Mouse (Mus musculus): Measurements from ENCODE around the gene Efhc1. TPM values are rescaled to one million over a fixed set of nuclear protein-coding genes. Genes with fewer than 3 reads are reported as not detected.
A peak's percentile ranks its signal among the peaks of the same experiment; 100 is the strongest.
"Not testable (repeated sequence)": the region's sequence is repeated elsewhere in the genome, so short reads cannot be mapped to it uniquely, and the experiment has no call there.

Efhc1 gene
- polyA plus RNA-seq (2012; rRNA removed), result 0.25 and 0.32 TPM in 2 replicates

GRCm38 (mm10) chr1:20951300-20951763 is at the start of gene Efhc1:
TSS of gene Efhc1 (plus strand) at chr1:20951626.
- WGBS, result 5% methylated on average over 20 of the region's 23 CpGs
- DNase-seq (ENCODE audit: low read depth, low spot score), result peak; percentile 36

- 89% methylated on average over 8 of the region's 8 CpGs for WGBS
- DNase-seq (ENCODE audit: low read depth, low spot score), result no peak
Measured at GRCm38 (mm10) chr1:20905501-20906127, 45.8 kb upstream of the Efhc1 start.

GRCm38 (mm10) chr1:20906128-20906515 is 45.3 kb upstream of the Efhc1 start:
- 90% methylated on average over 9 of the region's 9 CpGs for WGBS
- no peak for DNase-seq (ENCODE audit: low read depth, low spot score)

GRCm38 (mm10) chr1:20908541-20908940 is 42.9 kb upstream of the Efhc1 start:
- DNase-seq (ENCODE audit: low read depth, low spot score), result no peak
- WGBS, result 74% methylated on average over 4 of the region's 4 CpGs

- WGBS, result 32% methylated on average over 2 of the region's 2 CpGs
- no peak for DNase-seq (ENCODE audit: low read depth, low spot score)
Measured at GRCm38 (mm10) chr1:20912115-20912514, 39.3 kb upstream of the Efhc1 start.

GRCm38 (mm10) chr1:20912527-20913171 is 38.8 kb upstream of the Efhc1 start:
- 41% methylated on average over 13 of the region's 13 CpGs for WGBS
- DNase-seq (ENCODE audit: low read depth, low spot score), result no peak

- 98% methylated on average over 3 of the region's 3 CpGs for WGBS
- no peak for DNase-seq (ENCODE audit: low read depth, low spot score)
Measured at GRCm38 (mm10) chr1:20914769-20915168, 36.7 kb upstream of the Efhc1 start.

GRCm38 (mm10) chr1:20915608-20916007 is 35.8 kb upstream of the Efhc1 start:
- 89% methylated on average over 5 of the region's 5 CpGs for WGBS
- DNase-seq (ENCODE audit: low read depth, low spot score), result no peak

GRCm38 (mm10) chr1:20917496-20918050 is 33.9 kb upstream of the Efhc1 start:
- DNase-seq (ENCODE audit: low read depth, low spot score), result no peak
- whole genome bisulfite sequencing, result 58% methylated on average over 6 of the region's 6 CpGs

GRCm38 (mm10) chr1:20919728-20920127 is 31.7 kb upstream of the Efhc1 start:
- DNase-seq (ENCODE audit: low read depth, low spot score), result no peak
- 97% methylated on average over 2 of the region's 2 CpGs for WGBS

GRCm38 (mm10) chr1:20921081-20921528 is 30.3 kb upstream of the Efhc1 start:
- DNase-seq (ENCODE audit: low read depth, low spot score), result no peak
- 77% methylated on average over 10 of the region's 10 CpGs for WGBS

GRCm38 (mm10) chr1:20922612-20923399 is 28.6 kb upstream of the Efhc1 start:
- 49% methylated on average over 11 of the region's 11 CpGs for WGBS
- no peak for DNase-seq (ENCODE audit: low read depth, low spot score)

- not testable (repeated sequence) for DNase-seq (ENCODE audit: low read depth, low spot score)
- 74% methylated on average over 7 of the region's 7 CpGs for WGBS
Measured at GRCm38 (mm10) chr1:20925324-20925723, 26.1 kb upstream of the Efhc1 start.

GRCm38 (mm10) chr1:20925926-20926325 is 25.5 kb upstream of the Efhc1 start:
- WGBS, result 82% methylated on average over 4 of the region's 4 CpGs
- DNase-seq (ENCODE audit: low read depth, low spot score), result no peak

GRCm38 (mm10) chr1:20926376-20926775 is 25.1 kb upstream of the Efhc1 start:
- 77% methylated on average over 4 of the region's 4 CpGs for WGBS
- no peak for DNase-seq (ENCODE audit: low read depth, low spot score)

GRCm38 (mm10) chr1:20928487-20928886 is 22.9 kb upstream of the Efhc1 start:
- 63% methylated on average over 4 of the region's 4 CpGs for WGBS
- DNase-seq (ENCODE audit: low read depth, low spot score), result no peak

GRCm38 (mm10) chr1:20933457-20933856 is 18.0 kb upstream of the Efhc1 start:
- DNase-seq (ENCODE audit: low read depth, low spot score), result no peak

GRCm38 (mm10) chr1:20935106-20935505 is 16.3 kb upstream of the Efhc1 start:
- DNase-seq (ENCODE audit: low read depth, low spot score), result no peak
- 63% methylated on average over 22 of the region's 22 CpGs for WGBS

More at GRCm38 (mm10) chr1:20933457-20933856, 18.0 kb upstream of the Efhc1 start:
- 27% methylated on average over 7 of the region's 7 CpGs for WGBS

- DNase-seq (ENCODE audit: low read depth, low spot score), result peak; percentile 36
Measured at GRCm38 (mm10) chr1:20939046-20939445, 12.4 kb upstream of the Efhc1 start.

GRCm38 (mm10) chr1:20940151-20940550 is 11.3 kb upstream of the Efhc1 start:
- DNase-seq (ENCODE audit: low read depth, low spot score), result no peak
- 59% methylated on average over 16 of the region's 16 CpGs for WGBS

More at GRCm38 (mm10) chr1:20939046-20939445, 12.4 kb upstream of the Efhc1 start:
- WGBS, result 23% methylated on average over 3 of the region's 3 CpGs

All from large intestine, adult 2 months (tissue).